Mouse (Mus musculus) gastrocnemius, postnatal 25 days (tissue): ENCODE results near the gene Ano1. TPM values are rescaled to one million over a fixed set of nuclear protein-coding genes. Genes with fewer than 3 reads are reported as not detected.

Experiments
- DNase-seq: peaks from one replicate; pipeline ENCODE4 v3.0.0; 2022
- total RNA-seq, 2 experiments: library from RNA; stranded (reverse); gene quantifications; 1 replicate in 1 of 2; 2 replicates in 1 of 2; pipeline ENCODE4 v1.2.3; 2021

The Ano1 gene
- total RNA-seq, 2 experiments from 2014 or later, result 2.1 to 3.5 TPM

GRCm38 (mm10) chr7:144696764-144697704, 54.7 kb downstream of the Ano1 start:
- DNase-seq, result no peak

- no peak for DNase-seq
Observed at GRCm38 (mm10) chr7:144689855-144690254, 61.9 kb downstream of the Ano1 start.

- no peak for DNase-seq
Observed at GRCm38 (mm10) chr7:144689136-144689535, 62.6 kb downstream of the Ano1 start.

GRCm38 (mm10) chr7:144687663-144688381, 64.0 kb downstream of the Ano1 start:
- no peak for DNase-seq

- no peak for DNase-seq
Observed at GRCm38 (mm10) chr7:144684947-144685346, 66.8 kb downstream of the Ano1 start.

GRCm38 (mm10) chr7:144684467-144684866, 67.3 kb downstream of the Ano1 start:
- DNase-seq, result no peak

DNA sequence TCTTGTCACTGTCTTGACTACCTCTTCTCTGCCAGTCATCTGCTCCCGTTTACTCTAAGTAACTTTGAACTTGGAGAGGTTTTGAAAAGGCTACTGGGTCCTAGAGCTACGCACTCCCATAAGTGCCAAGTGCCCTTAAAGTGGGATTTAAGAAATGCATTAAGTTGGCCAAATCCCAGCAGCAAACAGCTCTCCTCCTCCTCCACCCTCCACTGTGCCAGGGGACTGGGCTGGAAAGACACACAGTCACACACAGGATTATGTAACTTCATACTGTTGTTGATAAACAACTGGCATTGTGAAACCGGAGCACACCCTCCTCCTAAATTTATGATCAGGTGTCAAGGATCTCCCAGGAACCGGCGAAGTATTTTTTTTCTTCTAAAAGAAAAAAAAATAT, 71.7 kb downstream of the Ano1 start:
- no peak for DNase-seq

DNA sequence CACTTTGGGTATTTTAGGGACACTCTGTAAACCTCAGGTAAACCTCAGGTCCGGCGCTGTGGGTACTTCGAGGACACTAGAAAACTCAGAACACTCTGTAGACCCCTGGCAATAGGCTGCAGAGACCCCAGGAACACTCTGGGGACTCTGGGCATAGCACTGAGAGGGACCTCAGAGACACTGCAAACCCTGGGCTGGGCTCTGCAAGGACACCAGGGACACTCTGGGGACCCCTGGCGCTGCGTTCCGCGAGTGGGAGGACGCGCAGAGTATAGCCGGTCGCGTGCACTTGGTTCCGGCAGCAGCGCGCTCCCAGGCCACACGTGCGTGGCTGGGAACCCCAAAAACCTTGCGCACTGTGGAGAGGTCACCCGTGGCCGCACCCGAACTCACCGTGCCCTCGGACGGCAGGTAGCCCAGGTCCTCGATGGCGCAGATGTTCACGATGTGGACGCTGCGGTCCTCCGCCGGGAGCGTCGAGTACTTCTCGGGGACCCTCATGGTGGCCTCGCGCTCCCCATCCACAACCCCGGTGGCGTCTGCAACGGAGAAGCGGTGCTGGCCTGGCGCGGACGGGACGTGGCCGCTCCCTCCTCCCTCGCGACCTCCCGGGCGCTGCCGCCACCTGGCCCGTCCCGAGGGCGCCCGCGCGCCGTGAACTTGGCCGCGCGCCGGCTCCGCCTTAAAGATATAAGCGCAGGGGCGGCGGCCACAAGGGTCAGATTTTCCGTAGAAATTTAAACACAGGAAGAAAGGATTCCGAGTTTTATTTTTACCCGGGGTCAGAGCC, 73.3 kb downstream of the Ano1 start:
- peak; percentile 26 for DNase-seq

- no peak for DNase-seq
Observed at GRCm38 (mm10) chr7:144677341-144678086, 74.3 kb downstream of the Ano1 start.

- DNase-seq, result no peak
Observed at GRCm38 (mm10) chr7:144675632-144676031, 76.1 kb downstream of the Ano1 start.

DNA sequence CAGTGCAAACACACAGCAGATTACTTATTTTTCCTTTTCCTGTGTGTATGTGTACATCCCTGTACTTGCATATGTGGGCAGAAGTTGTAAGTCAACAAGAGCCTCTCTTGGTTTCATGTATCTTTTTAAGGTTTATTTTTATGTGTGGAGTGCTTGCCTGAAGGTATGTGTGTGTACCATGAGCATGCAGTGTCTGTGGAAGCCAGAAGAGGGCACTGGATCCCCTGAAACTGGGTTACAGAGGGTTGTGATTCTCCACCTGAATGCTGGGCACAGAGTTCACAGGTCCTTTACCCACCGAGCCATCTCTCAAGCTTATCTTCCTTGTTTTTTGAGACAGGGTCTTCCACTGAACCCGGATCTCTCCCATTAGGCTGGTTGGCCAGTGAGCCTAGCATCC, 81.9 kb downstream of the Ano1 start:
- no peak for DNase-seq

GRCm38 (mm10) chr7:144668603-144669278, 83.0 kb downstream of the Ano1 start:
- DNase-seq, result no peak

- no peak for DNase-seq
Observed at GRCm38 (mm10) chr7:144667091-144667490, 84.7 kb downstream of the Ano1 start.

DNA sequence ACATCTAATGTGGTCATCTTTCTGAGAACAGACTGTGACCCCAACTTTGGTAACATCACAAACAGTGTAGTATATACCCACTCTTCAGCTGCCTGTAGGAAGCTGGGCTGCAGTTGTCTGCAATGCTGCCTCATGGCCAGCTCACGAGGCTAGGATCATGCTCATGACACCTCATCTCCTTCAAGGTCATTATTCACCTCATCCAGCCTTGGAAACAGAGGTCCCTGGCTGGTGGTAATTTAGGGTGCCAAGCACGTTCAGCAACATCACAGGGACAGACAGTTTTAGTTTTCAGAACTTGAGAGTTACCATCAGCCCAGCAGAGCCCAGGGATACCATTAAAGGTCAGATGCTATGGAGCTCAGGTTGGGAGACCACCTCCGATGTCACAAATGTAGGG, 86.2 kb downstream of the Ano1 start:
- DNase-seq, result no peak

DNA sequence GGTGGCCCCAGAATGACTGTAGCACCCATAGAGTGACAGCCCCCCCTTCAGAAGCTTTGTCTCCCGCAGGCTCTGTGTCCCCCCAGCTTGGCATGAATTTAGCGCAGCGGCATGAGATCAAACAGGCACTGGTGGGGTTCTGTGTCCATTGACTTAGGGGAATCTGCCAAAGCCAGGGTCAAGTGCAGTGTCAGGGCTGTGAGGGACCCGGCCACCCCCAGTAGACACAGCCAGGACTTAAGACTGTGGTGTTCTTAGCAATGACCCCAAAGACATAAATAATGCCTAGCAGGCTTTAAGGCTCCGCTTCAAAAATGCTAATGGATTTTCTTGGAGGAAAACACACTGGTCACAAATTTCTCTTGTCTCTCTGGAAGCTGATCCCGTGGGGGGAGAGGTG, 88.2 kb downstream of the Ano1 start:
- no peak for DNase-seq

GRCm38 (mm10) chr7:144656261-144656967, 95.4 kb downstream of the Ano1 start:
- no peak for DNase-seq

- peak; percentile 34 for DNase-seq
Observed at GRCm38 (mm10) chr7:144653681-144654425, 97.9 kb downstream of the Ano1 start.

- no peak for DNase-seq
Observed at GRCm38 (mm10) chr7:144647547-144647946, 104.2 kb downstream of the Ano1 start.

- DNase-seq, result no peak
Observed at GRCm38 (mm10) chr7:144640817-144641216, 111.0 kb downstream of the Ano1 start.

- DNase-seq, result no peak
Observed at GRCm38 (mm10) chr7:144636000-144636399, 115.8 kb downstream of the Ano1 start.
